Mouse (Mus musculus) adrenal gland, adult 8-10 months (tissue): ENCODE results near the gene Kctd8. TPM values are rescaled to one million over a fixed set of nuclear protein-coding genes. Genes with fewer than 3 reads are reported as not detected.

Source experiments
- DNase-seq: peaks from one replicate; pipeline ENCODE4 v3.0.0; 2022
- microRNA-seq, 2 experiments: library from miRNA; unstranded; fragments of <30 nt; microRNA quantifications; one replicate each; pipeline ENCODE4 v1.2.0; 2022
- total RNA-seq, 4 experiments: library from RNA; stranded (reverse); gene quantifications; 2 replicates each; pipeline ENCODE4 v1.2.4; 2022

Kctd8 gene
- total RNA-seq, 4 experiments from 2014 or later, result 0.43 to 0.92 (median 0.69) TPM

- DNase-seq, result no peak
Measured at GRCm38 (mm10) chr5:69156489-69156888, 185.0 kb downstream of the Kctd8 start.

- DNase-seq, result no peak
Measured at GRCm38 (mm10) chr5:69145827-69146226, 195.7 kb downstream of the Kctd8 start.

GRCm38 (mm10) chr5:69141082-69141481 is 200.4 kb downstream of the Kctd8 start:
- no peak for DNase-seq

GRCm38 (mm10) chr5:69108718-69109117 is 232.8 kb downstream of the Kctd8 start:
- DNase-seq, result no peak

- DNase-seq, result no peak
Measured at GRCm38 (mm10) chr5:69088912-69089311, 252.6 kb downstream of the Kctd8 start.

Small RNA genes within 50 kb of the gene (microRNA-seq; reads per million reads assigned to microRNA genes)
- 0 reads per million in 2 experiments for gene Gm24368

Other genes starting within 250 kb of the Kctd8 start
- not detected for gene Yipf7, start 201.0 kb upstream of the Kctd8 start, total RNA-seq
- 10 to 100 TPM; 16.4 to 24.7 (median 19.5) TPM for gene Guf1, start 215.2 kb upstream of the Kctd8 start, total RNA-seq